Mouse (Mus musculus): ENCODE data around the gene Mid1. TPM values are rescaled to one million over a fixed set of nuclear protein-coding genes. Genes with fewer than 3 reads are reported as not detected.

Gene Mid1
- polyA plus RNA-seq, 1 experiment, result 54.0 TPM

DNA sequence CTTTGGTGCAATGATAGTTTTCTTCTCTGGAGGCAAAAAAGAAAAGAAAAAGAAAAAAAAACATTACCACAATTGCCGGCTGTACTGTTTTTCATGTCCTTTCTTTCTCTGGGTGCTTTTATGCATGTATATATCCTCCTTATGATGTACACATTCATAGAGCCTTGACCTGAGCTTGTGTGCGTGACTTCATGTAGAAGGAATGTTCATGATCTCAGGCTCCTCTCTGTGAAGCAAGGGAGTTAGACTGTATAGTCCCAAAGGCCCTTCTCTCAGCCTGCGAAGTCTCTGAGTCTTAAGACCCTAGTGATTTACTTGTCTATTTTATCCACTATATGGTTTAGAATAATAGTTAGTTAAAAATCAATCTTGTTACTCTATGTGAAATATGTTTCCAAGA, 73.0 kb downstream of the Mid1 start:
- H3ac ChIP-seq (ENCODE audit: control insufficient read depth, insufficient read length), result no peak overlapping the region

DNA sequence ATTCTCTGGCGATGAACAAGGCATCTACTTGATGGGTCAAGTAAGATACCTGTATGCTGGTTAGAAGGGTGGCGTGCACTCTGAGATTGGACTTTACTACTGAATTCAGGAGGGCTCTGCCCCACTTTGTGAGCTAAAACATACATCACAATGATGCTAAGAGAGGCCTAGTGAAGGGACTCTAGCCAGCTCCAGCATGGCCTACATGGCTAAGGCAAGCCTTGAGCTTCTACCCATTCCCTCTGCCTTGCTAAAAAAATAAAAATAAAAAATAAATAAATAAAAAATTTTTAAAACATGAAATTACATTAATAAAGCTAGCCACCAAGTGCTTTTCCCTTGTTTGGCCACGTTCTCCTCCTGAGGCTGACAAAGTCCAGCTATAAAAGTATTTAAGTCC, 94.5 kb downstream of the Mid1 start, which contains the start of gene 4933400A11Rik:
TSS of gene 4933400A11Rik (minus strand) at position 101 of the 400 bp plus-strand sequence.
- H3K4me3 ChIP-seq, result no peak within 1 kb of the TSS
- H3K4me2 ChIP-seq (ENCODE audit: low read depth), result no peak within 1 kb of the TSS
- no peaks in the 10 kb centered on the region for H3K27me3 ChIP-seq (ENCODE audit: control insufficient read depth, insufficient read depth, insufficient read length)
- H3K79me2 ChIP-seq (ENCODE audit: control insufficient read depth, insufficient read depth), result no peaks in the 10 kb centered on the region
- no peak within 1 kb of the TSS for H3ac ChIP-seq (ENCODE audit: control insufficient read depth, insufficient read length)
- TF ChIP-seq POLR2A (IDR thresholded peaks at IDR 0.05; ENCODE audit: insufficient read length, low read depth) (no peak), MYOG (IDR thresholded peaks at IDR 0.05; ENCODE audit: control insufficient read depth in 1 of 3, insufficient read depth in 1 of 3, insufficient read length in 2 of 3, low read depth in 2 of 3) (no peak), MAX (IDR thresholded peaks at IDR 0.05; ENCODE audit: low read depth) (no peak), CEBPB (IDR thresholded peaks at IDR 0.05; ENCODE audit: insufficient read depth, poor library complexity, severe bottlenecking) (no peak), SRF (IDR thresholded peaks at IDR 0.05; ENCODE audit: control insufficient read depth, insufficient read length, low read depth) (no peak), REST (IDR thresholded peaks at IDR 0.05; ENCODE audit: insufficient read depth, insufficient read length) (no peak), USF1 (IDR thresholded peaks at IDR 0.05; ENCODE audit: low read depth) (no peak), TCF12 (IDR thresholded peaks at IDR 0.05; ENCODE audit: insufficient read depth, poor library complexity, severe bottlenecking) (no peak), POLR2AphosphoS2 (IDR thresholded peaks at IDR 0.05; ENCODE audit: insufficient read length, low read depth) (no peak), E2F4 (IDR thresholded peaks at IDR 0.05; ENCODE audit: insufficient read depth) (no peak), TCF3 (IDR thresholded peaks at IDR 0.05; ENCODE audit: insufficient read length, low read depth) (no peak), MYOD1 (IDR thresholded peaks at IDR 0.05; ENCODE audit: control insufficient read depth in 1 of 3, insufficient read length in 2 of 3, low read depth in 2 of 3) (no peak)
- no peaks in the 10 kb centered on the region for H3K36me3 ChIP-seq (ENCODE audit: control insufficient read depth, insufficient read depth)

More for the DNA sequence above, 73.0 kb downstream of the Mid1 start:
- Histone ChIP-seq H3K79me2 (ENCODE audit: control insufficient read depth, insufficient read depth) (no peaks in the 10 kb centered on the region), H3K4me3 (no peak overlapping the region), H3K27me3 (ENCODE audit: control insufficient read depth, insufficient read depth, insufficient read length) (no peaks in the 10 kb centered on the region), H3K4me2 (ENCODE audit: low read depth) (no peak overlapping the region), H3K36me3 (ENCODE audit: control insufficient read depth, insufficient read depth) (no peaks in the 10 kb centered on the region)
- TF ChIP-seq MYOD1 (IDR thresholded peaks at IDR 0.05; ENCODE audit: control insufficient read depth in 1 of 3, insufficient read length in 2 of 3, low read depth in 2 of 3), result no peak
- no peak for TF ChIP-seq SRF (IDR thresholded peaks at IDR 0.05; ENCODE audit: control insufficient read depth, insufficient read length, low read depth)
- TF ChIP-seq TCF12 (IDR thresholded peaks at IDR 0.05; ENCODE audit: insufficient read depth, poor library complexity, severe bottlenecking), result no peak
- no peak for TF ChIP-seq MYOG (IDR thresholded peaks at IDR 0.05; ENCODE audit: control insufficient read depth in 1 of 3, insufficient read depth in 1 of 3, insufficient read length in 2 of 3, low read depth in 2 of 3)
- TF ChIP-seq CEBPB (IDR thresholded peaks at IDR 0.05; ENCODE audit: insufficient read depth, poor library complexity, severe bottlenecking), result no peak
- no peak for TF ChIP-seq POLR2AphosphoS2 (IDR thresholded peaks at IDR 0.05; ENCODE audit: insufficient read length, low read depth)
- TF ChIP-seq TCF3 (IDR thresholded peaks at IDR 0.05; ENCODE audit: insufficient read length, low read depth), result no peak
- no peak for TF ChIP-seq REST (IDR thresholded peaks at IDR 0.05; ENCODE audit: insufficient read depth, insufficient read length)
- TF ChIP-seq USF1 (IDR thresholded peaks at IDR 0.05; ENCODE audit: low read depth), result no peak
- TF ChIP-seq POLR2A (IDR thresholded peaks at IDR 0.05; ENCODE audit: insufficient read length, low read depth), result no peak
- TF ChIP-seq E2F4 (IDR thresholded peaks at IDR 0.05; ENCODE audit: insufficient read depth), result no peak
- TF ChIP-seq MAX (IDR thresholded peaks at IDR 0.05; ENCODE audit: low read depth), result no peak

DNA sequence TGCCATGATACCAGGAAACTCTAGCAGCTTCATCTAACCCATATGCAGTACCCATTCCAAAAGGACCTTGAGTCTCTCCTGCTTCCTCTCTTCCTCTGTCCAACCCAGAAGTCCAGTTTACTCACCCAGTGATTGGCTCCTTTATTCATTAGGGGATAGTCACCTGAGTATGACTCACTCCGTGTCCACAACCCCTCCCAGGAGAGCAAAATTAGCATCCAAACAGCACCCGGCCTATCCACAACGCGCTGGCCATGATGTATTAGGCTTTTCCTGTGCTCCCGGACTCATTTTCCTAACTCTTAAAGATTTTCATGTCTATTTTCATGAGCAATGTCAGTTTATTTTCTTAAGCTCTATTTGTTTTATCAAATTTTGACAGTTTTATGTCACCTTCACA, 104.7 kb downstream of the Mid1 start:
- Histone ChIP-seq H3ac (ENCODE audit: control insufficient read depth, insufficient read length) (no peak overlapping the region), H3K36me3 (ENCODE audit: control insufficient read depth, insufficient read depth) (no peaks in the 10 kb centered on the region), H3K27me3 (ENCODE audit: control insufficient read depth, insufficient read depth, insufficient read length) (no peaks in the 10 kb centered on the region), H3K4me2 (ENCODE audit: low read depth) (no peak overlapping the region), H3K4me3 (no peak overlapping the region), H3K79me2 (ENCODE audit: control insufficient read depth, insufficient read depth) (no peaks in the 10 kb centered on the region)
- TF ChIP-seq POLR2A (IDR thresholded peaks at IDR 0.05; ENCODE audit: insufficient read length, low read depth), result no peak
- no peak for TF ChIP-seq USF1 (IDR thresholded peaks at IDR 0.05; ENCODE audit: low read depth)
- no peak for TF ChIP-seq MYOG (IDR thresholded peaks at IDR 0.05; ENCODE audit: control insufficient read depth in 1 of 3, insufficient read depth in 1 of 3, insufficient read length in 2 of 3, low read depth in 2 of 3)
- no peak for TF ChIP-seq SRF (IDR thresholded peaks at IDR 0.05; ENCODE audit: control insufficient read depth, insufficient read length, low read depth)
- no peak for TF ChIP-seq E2F4 (IDR thresholded peaks at IDR 0.05; ENCODE audit: insufficient read depth)
- no peak for TF ChIP-seq MAX (IDR thresholded peaks at IDR 0.05; ENCODE audit: low read depth)
- TF ChIP-seq MYOD1 (IDR thresholded peaks at IDR 0.05; ENCODE audit: control insufficient read depth in 1 of 3, insufficient read length in 2 of 3, low read depth in 2 of 3), result no peak
- no peak for TF ChIP-seq TCF3 (IDR thresholded peaks at IDR 0.05; ENCODE audit: insufficient read length, low read depth)
- no peak for TF ChIP-seq POLR2AphosphoS2 (IDR thresholded peaks at IDR 0.05; ENCODE audit: insufficient read length, low read depth)
- no peak for TF ChIP-seq REST (IDR thresholded peaks at IDR 0.05; ENCODE audit: insufficient read depth, insufficient read length)
- no peak for TF ChIP-seq TCF12 (IDR thresholded peaks at IDR 0.05; ENCODE audit: insufficient read depth, poor library complexity, severe bottlenecking)
- no peak for TF ChIP-seq CEBPB (IDR thresholded peaks at IDR 0.05; ENCODE audit: insufficient read depth, poor library complexity, severe bottlenecking)

DNA sequence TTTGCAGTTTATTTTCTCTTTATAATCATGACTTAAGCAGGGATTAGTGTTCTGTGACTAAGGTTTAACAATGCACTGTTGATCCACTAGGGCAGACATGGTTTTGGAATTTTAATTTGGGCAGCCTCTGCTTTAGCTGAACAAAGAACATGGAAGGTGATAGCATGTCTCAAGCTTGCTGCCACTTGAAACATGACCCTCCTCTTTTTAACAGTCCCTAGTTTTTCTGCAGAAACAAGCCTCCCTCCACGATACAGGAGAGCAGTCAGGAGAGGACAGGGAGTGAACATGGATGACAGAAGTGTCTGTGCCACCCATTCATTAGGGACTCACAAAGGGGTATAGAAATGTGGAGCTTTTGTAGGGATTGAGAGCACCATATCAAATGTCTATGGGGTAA, 107.9 kb downstream of the Mid1 start:
- H3K36me3 ChIP-seq (ENCODE audit: control insufficient read depth, insufficient read depth), result no peaks in the 10 kb centered on the region
- no peak overlapping the region for H3ac ChIP-seq (ENCODE audit: control insufficient read depth, insufficient read length)
- no peaks in the 10 kb centered on the region for H3K27me3 ChIP-seq (ENCODE audit: control insufficient read depth, insufficient read depth, insufficient read length)
- no peaks in the 10 kb centered on the region for H3K79me2 ChIP-seq (ENCODE audit: control insufficient read depth, insufficient read depth)
- H3K4me3 ChIP-seq, result no peak overlapping the region
- no peak for TF ChIP-seq MAX (IDR thresholded peaks at IDR 0.05; ENCODE audit: low read depth)
- TF ChIP-seq MYOD1 (IDR thresholded peaks at IDR 0.05; ENCODE audit: control insufficient read depth in 1 of 3, insufficient read length in 2 of 3, low read depth in 2 of 3), result no peak
- TF ChIP-seq SRF (IDR thresholded peaks at IDR 0.05; ENCODE audit: control insufficient read depth, insufficient read length, low read depth), result no peak
- no peak for TF ChIP-seq E2F4 (IDR thresholded peaks at IDR 0.05; ENCODE audit: insufficient read depth)
- no peak for TF ChIP-seq USF1 (IDR thresholded peaks at IDR 0.05; ENCODE audit: low read depth)
- no peak overlapping the region for H3K4me2 ChIP-seq (ENCODE audit: low read depth)

DNA sequence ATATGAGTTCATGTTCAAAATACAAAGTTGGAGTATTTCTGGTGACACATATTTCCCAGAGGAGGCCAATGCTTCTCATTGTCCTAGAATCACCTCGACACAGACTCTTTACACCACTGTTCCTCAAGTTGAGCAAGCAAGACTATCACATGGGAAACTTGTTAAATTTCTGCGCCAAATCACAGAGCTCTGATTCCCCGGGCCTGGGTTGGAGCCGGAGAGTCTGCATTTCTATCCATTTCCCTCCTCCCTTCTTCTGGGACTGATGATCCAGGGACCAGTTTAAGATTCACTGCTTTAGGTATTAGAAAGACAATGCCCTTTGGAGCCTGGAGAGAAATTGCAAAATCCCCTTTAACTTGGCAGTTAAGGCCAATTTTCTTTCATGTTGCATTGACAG, 109.4 kb downstream of the Mid1 start:
- Histone ChIP-seq H3K4me2 (ENCODE audit: low read depth) (peak overlapping the region; percentile 58), H3ac (ENCODE audit: control insufficient read depth, insufficient read length) (no peak overlapping the region), H3K79me2 (ENCODE audit: control insufficient read depth, insufficient read depth) (no peaks in the 10 kb centered on the region), H3K27me3 (ENCODE audit: control insufficient read depth, insufficient read depth, insufficient read length) (no peaks in the 10 kb centered on the region), H3K36me3 (ENCODE audit: control insufficient read depth, insufficient read depth) (no peaks in the 10 kb centered on the region), H3K4me3 (no peak overlapping the region)
- no peak for TF ChIP-seq USF1 (IDR thresholded peaks at IDR 0.05; ENCODE audit: low read depth)
- TF ChIP-seq TCF3 (IDR thresholded peaks at IDR 0.05; ENCODE audit: insufficient read length, low read depth), result no peak
- TF ChIP-seq POLR2A (IDR thresholded peaks at IDR 0.05; ENCODE audit: insufficient read length, low read depth), result no peak
- TF ChIP-seq POLR2AphosphoS2 (IDR thresholded peaks at IDR 0.05; ENCODE audit: insufficient read length, low read depth), result no peak
- TF ChIP-seq TCF12 (IDR thresholded peaks at IDR 0.05; ENCODE audit: insufficient read depth, poor library complexity, severe bottlenecking), result no peak
- no peak for TF ChIP-seq MYOG (IDR thresholded peaks at IDR 0.05; ENCODE audit: control insufficient read depth in 1 of 3, insufficient read depth in 1 of 3, insufficient read length in 2 of 3, low read depth in 2 of 3)
- TF ChIP-seq REST (IDR thresholded peaks at IDR 0.05; ENCODE audit: insufficient read depth, insufficient read length), result no peak
- no peak for TF ChIP-seq E2F4 (IDR thresholded peaks at IDR 0.05; ENCODE audit: insufficient read depth)
- no peak for TF ChIP-seq MYOD1 (IDR thresholded peaks at IDR 0.05; ENCODE audit: control insufficient read depth in 1 of 3, insufficient read length in 2 of 3, low read depth in 2 of 3)
- no peak for TF ChIP-seq MAX (IDR thresholded peaks at IDR 0.05; ENCODE audit: low read depth)
- TF ChIP-seq SRF (IDR thresholded peaks at IDR 0.05; ENCODE audit: control insufficient read depth, insufficient read length, low read depth), result no peak
- TF ChIP-seq CEBPB (IDR thresholded peaks at IDR 0.05; ENCODE audit: insufficient read depth, poor library complexity, severe bottlenecking), result no peak

Measured in myocyte (in vitro differentiated cells).